Mouse (Mus musculus) spleen, adult 12 weeks (tissue): ENCODE measurements at regions not wholly inside any gene's neighbourhood (a gene's known extent, or its start where the extent isn't known, plus 50 kb on each side); places are given as distances from the start of the nearest gene placed in this dataset.
A peak's percentile ranks its signal among the peaks of the same experiment; 100 is the strongest.

Source experiments
- DNase-seq: peaks from one replicate; pipeline ENCODE4 v3.0.0; 2022; ENCODE audit warnings: low spot score

GRCm38 (mm10) chr14:120102010-120102748 lies 59.9 kb upstream of the Oxgr1 start:
- DNase-seq: no peak

- no peak for DNase-seq
These were observed 60.5 kb upstream of the Oxgr1 start for GRCm38 (mm10) chr14:120102749-120103142.

GRCm38 (mm10) chr14:120109846-120110245 lies 67.6 kb upstream of the Oxgr1 start:
- DNase-seq: no peak

GRCm38 (mm10) chr14:120113316-120113715 lies 71.1 kb upstream of the Oxgr1 start:
- no peak for DNase-seq

- DNase-seq: no peak
These were observed 76.3 kb upstream of the Oxgr1 start for GRCm38 (mm10) chr14:120118582-120118981.

- DNase-seq: no peak
These were observed 76.9 kb upstream of the Oxgr1 start for GRCm38 (mm10) chr14:120119094-120119501.

- DNase-seq: no peak
These were observed 77.3 kb upstream of the Oxgr1 start for GRCm38 (mm10) chr14:120119506-120119905.

- DNase-seq: no peak
These were observed 78.0 kb upstream of the Oxgr1 start for GRCm38 (mm10) chr14:120120261-120120660.

- no peak for DNase-seq
These were observed 83.1 kb upstream of the Oxgr1 start for GRCm38 (mm10) chr14:120125315-120125714.

GRCm38 (mm10) chr14:120127481-120127880 lies 85.2 kb upstream of the Oxgr1 start:
- DNase-seq: no peak

GRCm38 (mm10) chr14:120134346-120135008 lies 92.2 kb upstream of the Oxgr1 start:
- DNase-seq: no peak

- DNase-seq: no peak
These were observed 93.0 kb upstream of the Oxgr1 start for GRCm38 (mm10) chr14:120135198-120135597.

GRCm38 (mm10) chr14:120136736-120137135 lies 94.5 kb upstream of the Oxgr1 start:
- DNase-seq: no peak

GRCm38 (mm10) chr14:120137680-120138136 lies 95.5 kb upstream of the Oxgr1 start:
- peak; percentile 45 for DNase-seq

- DNase-seq: no peak
These were observed 96.3 kb upstream of the Oxgr1 start for GRCm38 (mm10) chr14:120138546-120138945.

- DNase-seq: no peak
These were observed 97.0 kb upstream of the Oxgr1 start for GRCm38 (mm10) chr14:120139256-120139655.

- DNase-seq: no peak
These were observed 97.4 kb upstream of the Oxgr1 start for GRCm38 (mm10) chr14:120139671-120140071.

GRCm38 (mm10) chr14:120140211-120140610 lies 98.0 kb upstream of the Oxgr1 start:
- DNase-seq: no peak

GRCm38 (mm10) chr14:120140791-120141747 lies 98.8 kb upstream of the Oxgr1 start:
- DNase-seq: no peak

GRCm38 (mm10) chr14:120142281-120142680 lies 100.0 kb upstream of the Oxgr1 start:
- no peak for DNase-seq

- DNase-seq: no peak
These were observed 102.2 kb upstream of the Oxgr1 start for GRCm38 (mm10) chr14:120144451-120144850.

GRCm38 (mm10) chr14:120146312-120146711 lies 104.1 kb upstream of the Oxgr1 start:
- no peak for DNase-seq
